Mouse (Mus musculus): ENCODE measurements around the gene Pde9a.

DNA sequence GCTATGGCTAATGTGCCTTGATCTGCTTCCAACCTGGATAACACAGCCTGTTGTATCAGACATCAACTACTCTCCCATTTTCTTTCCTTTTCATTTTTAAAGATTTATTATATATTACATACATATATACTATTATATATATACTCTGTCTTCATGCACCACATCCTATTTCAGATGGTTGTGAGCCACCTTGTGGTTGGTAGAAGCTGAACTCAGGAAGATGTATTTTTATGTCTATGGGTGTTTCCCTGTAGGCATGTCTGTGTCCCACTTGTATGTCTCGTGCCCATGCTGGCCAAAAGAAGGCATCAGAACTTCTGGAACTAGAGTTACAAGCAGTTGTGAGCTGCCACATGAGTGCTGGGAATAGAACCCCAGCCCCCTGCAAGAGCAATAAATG is 62.5 kb downstream of the Pde9a start:
- TF ChIP-seq CTCF (conservative IDR thresholded peaks at IDR 0.05; ENCODE audit: low read length) (no peak), NANOG (IDR thresholded peaks at IDR 0.05; ENCODE audit: borderline replicate concordance, low read length) (no peak)

Data from E14TG2a.4 (cell line).